Mouse (Mus musculus): ENCODE measurements around the gene Med7.

DNA sequence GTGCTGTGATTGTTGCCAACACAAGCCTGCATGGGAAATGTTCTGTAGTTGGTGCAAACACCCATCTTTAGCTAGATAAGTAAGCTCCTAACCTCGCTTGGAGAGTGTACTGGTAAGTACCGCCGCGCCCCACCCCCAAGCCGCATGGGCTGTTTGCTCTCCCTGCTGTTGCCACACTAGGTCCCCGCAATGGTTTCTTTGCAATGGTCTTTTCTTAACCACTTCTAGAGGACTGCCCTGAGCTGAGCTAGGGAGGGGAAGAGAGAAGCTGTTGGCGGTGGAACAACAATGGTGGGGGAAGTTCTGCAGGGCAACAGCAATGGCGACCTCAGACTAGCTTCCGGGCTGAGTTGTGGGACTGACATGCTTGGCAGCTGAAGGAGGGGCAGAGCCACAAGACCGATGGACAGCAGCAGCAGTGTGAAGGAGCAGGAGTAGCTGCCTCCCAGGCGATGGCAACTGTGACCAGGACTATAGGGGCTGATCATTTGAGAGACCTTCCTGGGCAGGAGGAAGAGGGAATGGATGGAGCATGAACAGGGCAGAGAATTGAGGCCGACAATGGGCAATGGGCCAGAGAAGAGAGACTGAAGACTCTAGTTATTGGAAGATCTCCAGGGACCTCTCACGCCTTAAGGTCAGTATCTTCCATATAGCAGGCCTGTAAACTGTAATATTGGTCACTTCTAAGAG lies 40.4 kb upstream of the Med7 start, which contains the start of gene Fam71b:
- no peak for TF ChIP-seq CTCF (IDR thresholded peaks at IDR 0.05)
- no peak for TF ChIP-seq EP300 (IDR thresholded peaks at IDR 0.05)
